Mouse (Mus musculus): Measurements from ENCODE around the gene Usp4.

Gene Usp4

DNA sequence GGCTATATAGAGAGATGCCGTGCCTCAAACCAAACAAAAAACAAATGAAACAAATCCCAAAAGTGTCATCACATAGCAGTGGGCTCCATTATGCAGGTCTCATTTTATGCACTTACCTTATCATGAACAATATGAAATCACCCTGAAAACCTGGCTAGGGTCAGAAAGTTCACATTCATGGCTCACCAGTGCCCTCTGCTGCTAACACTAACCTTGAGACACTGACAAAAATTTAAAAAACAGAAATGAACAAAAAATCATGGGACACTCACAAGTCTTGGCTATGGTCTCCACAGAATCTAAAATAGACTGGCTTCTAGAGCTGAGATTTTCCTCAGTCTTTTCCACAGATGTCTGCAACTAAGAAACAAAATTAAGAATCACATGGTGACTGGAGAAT lies 64.6 kb downstream of the Usp4 start:
- DNase-seq (ENCODE audit: low spot score), result peak; percentile 37

DNA sequence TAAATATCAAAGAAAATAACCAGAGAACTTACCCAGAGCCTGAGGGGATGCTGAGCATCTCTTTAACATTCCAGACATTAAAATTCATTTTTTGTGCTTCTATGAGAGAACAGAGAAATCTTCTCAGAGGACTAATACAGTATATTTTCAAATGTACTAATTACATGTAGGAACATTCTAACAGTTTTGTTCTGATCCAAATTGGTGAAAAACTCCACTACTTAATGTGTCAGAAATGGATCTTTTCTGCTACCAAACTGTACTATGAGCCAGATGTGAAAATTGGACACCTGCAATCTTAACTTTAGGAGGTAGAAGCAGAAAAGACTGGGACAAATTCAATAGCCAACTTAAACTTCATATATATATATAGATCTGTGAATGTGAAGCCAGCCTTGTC lies 80.7 kb downstream of the Usp4 start, which contains the start of gene Ccdc36:
Gene Ccdc36, minus strand, starts transcription at position 101 of the 400 bp plus-strand sequence.
- no peak for DNase-seq (ENCODE audit: low spot score)

DNA sequence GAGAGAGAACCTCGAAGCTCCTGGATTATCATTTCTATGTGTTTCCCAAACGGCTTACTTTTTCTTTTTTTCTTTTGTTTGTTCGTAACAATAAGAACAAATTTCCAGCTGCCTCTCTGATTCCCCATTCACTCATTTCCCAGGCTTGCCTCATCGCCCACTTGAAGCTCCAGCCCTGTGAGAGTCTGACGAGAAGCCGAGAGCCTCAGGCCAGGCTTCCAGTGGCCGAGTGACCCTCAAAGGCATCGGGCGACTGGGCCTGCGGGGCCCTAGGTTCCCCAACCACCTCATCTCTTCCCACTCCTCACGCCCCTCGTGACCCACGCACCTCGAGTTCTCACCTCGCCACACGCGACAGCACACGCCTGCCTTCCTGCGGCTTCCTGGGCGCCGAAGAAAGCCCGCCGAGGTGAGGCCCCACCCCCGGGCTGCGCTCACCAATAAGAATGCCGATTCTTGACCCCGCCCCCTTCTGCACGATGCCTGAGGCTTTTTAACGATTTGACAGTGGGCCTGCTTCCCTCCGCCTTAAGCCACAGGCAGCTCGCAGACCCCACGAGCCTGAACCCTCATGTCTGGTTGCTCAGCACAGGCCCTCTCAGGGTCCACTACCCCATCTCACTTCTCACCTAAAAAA lies 83.9 kb downstream of the Usp4 start:
- DNase-seq (ENCODE audit: low spot score), result peak; percentile 59

DNA sequence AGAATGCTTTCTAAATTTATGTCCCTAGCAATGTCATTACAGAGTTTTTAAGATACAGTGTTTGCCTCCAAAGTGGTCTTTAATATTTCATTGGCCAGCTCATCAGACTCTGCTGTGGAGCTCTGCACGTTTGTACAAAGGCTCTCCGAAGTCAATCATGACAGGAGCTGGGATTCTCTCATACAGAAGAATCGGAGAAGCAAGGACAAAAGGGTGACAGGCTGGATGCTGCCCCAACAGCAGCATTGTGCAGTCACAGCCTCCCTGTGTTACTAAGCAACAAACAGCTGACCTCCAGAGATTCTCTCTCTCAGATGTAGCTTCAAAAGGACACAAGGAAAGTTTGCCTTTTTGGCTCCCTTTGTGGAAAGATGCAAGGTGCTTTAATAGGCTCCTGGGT lies 88.5 kb downstream of the Usp4 start, which contains the start of gene BC048562:
Gene BC048562, plus strand, starts transcription at position 301 of the 400 bp plus-strand sequence.
- no peak for DNase-seq (ENCODE audit: low spot score)

DNA sequence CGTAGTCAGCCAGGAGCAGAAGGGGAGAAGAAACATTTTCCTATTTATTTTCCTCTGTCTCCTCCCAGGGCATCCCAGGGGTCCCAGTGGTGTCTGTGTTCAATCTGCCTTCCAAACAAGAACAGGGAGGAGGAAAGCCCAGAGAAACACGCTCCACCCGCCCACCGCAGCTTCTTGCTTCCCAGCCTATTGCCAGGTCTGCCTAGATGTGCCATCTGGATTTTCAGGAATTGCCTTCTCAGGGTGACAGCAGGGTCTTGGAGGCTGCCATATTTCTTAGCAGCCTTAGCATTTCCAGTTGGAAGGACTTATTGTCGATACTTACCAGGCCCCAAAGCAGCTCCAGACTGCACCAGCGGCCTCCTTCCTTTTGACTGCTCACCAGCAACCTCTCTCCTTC lies 91.5 kb downstream of the Usp4 start:
- no peak for DNase-seq (ENCODE audit: low spot score)

DNA sequence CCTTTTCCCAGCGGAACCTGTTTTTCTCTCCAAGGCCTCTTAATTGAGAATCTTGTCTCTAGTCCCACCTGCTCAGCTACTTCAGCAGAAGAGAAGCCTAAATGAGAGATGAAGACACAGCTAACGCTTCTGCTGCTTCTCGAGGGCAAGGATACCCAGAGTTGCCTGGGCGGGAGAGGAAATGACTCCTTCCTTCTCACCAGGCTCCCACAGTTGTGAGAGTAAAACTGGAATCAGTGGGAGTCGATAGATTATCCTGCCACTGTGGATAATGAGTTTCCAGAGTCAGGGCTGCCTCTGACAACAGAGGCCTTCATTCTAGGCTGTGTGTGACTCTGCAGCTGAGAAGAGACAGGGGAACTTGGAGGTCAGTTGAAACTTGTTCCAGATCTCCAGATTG lies 92.8 kb downstream of the Usp4 start:
- DNase-seq (ENCODE audit: low spot score), result no peak

DNA sequence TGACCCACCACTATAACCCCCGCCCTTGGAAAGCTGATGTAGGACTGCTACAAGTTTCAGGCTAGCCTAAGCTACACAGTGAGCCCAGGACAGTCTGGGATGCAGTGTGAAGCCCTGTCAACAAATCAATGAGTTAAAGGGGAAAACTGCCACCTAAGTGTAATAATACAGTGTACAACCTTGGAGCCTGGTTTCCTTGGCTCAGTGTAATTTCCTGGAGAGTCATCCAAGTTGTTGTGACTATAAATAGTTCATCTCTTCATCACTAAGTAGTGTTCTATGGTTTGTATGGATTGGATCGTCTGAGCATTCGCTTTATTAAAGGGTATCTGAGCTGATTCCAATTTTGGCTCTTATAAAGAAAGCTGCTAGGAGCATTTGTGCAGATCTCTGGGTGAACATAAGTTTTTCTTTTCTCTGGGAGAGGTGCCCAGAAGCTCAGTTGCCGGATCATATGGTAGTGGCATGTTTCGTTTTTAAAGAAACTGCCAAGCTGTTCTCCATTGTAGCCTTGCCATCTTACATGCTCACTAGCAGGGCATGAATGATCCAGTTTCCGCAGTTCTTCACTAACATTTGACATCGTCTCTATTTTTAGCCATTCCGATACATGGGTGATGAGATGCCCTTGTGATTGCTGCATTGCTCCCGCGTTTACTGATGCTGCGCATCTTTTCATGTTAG lies 93.7 kb downstream of the Usp4 start:
- DNase-seq (ENCODE audit: low spot score), result no peak

All from embryo, embryonic 10 days (tissue).